Mouse (Mus musculus): ENCODE results near the gene Heg1. TPM values are rescaled to one million over a fixed set of nuclear protein-coding genes. Genes with fewer than 3 reads are reported as not detected.

Heg1 gene
- total RNA-seq, 2 experiments from 2014 or later = 30.4 to 43.3 TPM

DNA sequence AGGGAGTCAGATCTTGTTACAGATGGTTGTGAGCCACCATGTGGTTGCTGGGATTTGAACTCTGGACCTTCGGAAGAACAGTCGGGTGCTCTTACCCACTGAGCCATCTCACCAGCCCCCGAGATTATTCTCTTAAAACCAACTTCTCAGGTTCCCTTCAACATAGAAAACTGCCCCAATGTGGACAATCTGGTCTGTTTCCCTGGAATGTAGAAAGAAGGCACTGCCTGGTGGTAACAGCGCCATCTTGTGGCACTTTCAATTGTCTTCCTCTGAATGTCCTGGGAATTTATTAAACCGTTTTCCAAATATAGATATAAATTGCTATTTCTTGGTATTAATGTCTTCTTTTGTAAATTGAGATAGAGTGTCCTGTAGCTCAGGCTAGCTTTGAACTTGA is 113.7 kb downstream of the Heg1 start:
- peak; percentile 86 for TF ChIP-seq CTCF (IDR thresholded peaks at IDR 0.05)
- intact Hi-C loops (cut with DNase I) = loop anchor here (1.0 to 5.0 kb wide), 3 partner anchors 53 to 491 kb away; no protein-coding TSS in a partner anchor
- no peak overlapping the region for H3K27ac ChIP-seq
- no peak overlapping the region for H3K4me3 ChIP-seq
- peak; percentile 65 for DNase-seq

DNA sequence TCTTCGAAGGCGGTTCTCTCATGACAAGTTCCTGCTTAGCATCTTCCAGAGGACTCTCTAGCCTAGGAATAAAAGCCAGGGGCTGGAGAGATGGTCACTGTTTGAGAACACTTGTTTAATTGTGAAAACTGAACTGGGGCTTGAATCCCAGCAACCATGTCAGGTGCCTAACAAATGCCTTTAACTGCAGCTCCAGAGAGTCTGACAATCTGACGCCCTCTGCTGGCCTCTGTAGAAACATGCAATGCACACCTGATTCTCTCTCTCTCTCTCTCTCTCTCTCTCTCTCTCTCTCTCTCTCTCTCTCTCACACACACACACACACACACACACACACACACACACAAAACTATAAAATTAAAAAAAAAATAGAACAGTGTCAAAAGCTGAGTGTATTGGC is 125.8 kb downstream of the Heg1 start:
- intact Hi-C loops (cut with DNase I) = no loop called here
- Histone ChIP-seq H3K4me3 (no peak overlapping the region), H3K27ac (no peak overlapping the region)
- DNase-seq = no peak
- TF ChIP-seq CTCF (IDR thresholded peaks at IDR 0.05) = peak; percentile 33

GRCm38 (mm10) chr16:33818413-33819165 is 134.4 kb downstream of the Heg1 start:
- H3K4me3 ChIP-seq = no peak overlapping the region
- H3K27ac ChIP-seq = no peak overlapping the region
- intact Hi-C loops (cut with DNase I) = no loop called here
- no peak for TF ChIP-seq CTCF (IDR thresholded peaks at IDR 0.05)
- no peak for DNase-seq

- DNase-seq = peak; percentile 85
- H3K4me3 ChIP-seq = no peak overlapping the region
- TF ChIP-seq CTCF (IDR thresholded peaks at IDR 0.05) = peak; percentile 88
- no peak overlapping the region for H3K27ac ChIP-seq
- intact Hi-C loops (cut with DNase I) = loop anchor here (1.0 kb wide), 2 partner anchors 131 to 168 kb away; no protein-coding TSS in a partner anchor
Observed at GRCm38 (mm10) chr16:33820269-33821178, 136.4 kb downstream of the Heg1 start.

Other genes with a start within 250 kb of the Heg1 start
- under 1 TPM; 0.15 to 0.47 TPM for gene Slc12a8, start 167.0 kb upstream of the Heg1 start, total RNA-seq (2021)
- gene Muc13, start 109.7 kb downstream of the Heg1 start, total RNA-seq (2021) = not detected
- 10 to 100 TPM; 73.9 to 88.3 TPM for gene Itgb5, start 145.3 kb downstream of the Heg1 start, total RNA-seq (2021)

All from gastrocnemius, adult 2 months (tissue).